Mouse (Mus musculus) heart, postnatal 0 days (tissue): ENCODE measurements around the gene Efna2.

ENCODE experiments used
- CTCF ChIP-seq: IDR thresholded peaks from 2 replicates; pipeline ENCODE4 v1.5.1; 2016; ENCODE audit warnings: antibody characterized with exemption, control low read depth, low read depth
- EP300 ChIP-seq: IDR thresholded peaks from 2 replicates; pipeline ENCODE4 v1.6.1; 2016; ENCODE audit warnings: antibody characterized with exemption, low read depth

DNA sequence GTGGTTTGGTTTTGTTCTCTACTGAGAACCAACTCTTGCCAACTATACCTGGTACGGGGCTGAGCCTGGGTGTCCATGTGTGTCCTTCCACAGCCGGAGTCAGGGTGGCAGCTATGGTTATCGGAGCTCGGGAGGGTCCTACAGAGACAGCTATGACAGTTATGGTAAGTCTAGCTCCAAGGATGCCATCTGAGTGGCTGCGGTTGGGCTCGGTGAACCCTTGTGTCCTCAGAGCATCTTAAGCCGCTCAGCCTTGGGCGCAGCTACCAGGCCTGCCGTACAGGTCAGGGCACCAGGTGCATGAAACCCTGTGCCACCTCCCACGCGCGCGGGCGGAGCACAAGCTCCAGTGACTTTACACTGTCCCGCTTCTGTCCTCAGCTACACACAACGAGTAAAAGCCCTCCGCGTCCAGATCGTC, 8.7 kb upstream of the Efna2 start:
- TF ChIP-seq CTCF (no peak), EP300 (no peak)
